Mouse (Mus musculus): ENCODE measurements around the gene Olfr764-ps1.

DNA sequence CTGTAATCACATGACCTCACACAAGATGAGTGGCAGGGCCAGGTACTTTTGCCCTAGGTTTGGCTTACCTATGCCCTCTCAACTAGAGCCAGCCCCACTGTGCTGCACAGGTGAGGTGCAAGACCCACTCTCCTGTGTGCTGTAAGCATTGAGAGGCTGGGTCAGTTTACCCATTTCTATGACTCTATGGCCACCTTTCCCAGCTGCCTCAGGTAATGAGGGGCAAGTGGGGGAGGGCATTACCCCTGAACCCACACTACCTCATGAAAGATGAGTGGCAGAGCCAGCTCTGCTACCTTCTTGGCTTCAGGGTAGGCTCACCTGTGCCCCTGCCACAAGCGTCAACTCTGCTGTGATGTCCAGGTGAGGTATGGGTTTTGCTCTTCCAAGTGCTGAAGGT lies 43.9 kb downstream of the Olfr764-ps1 start:
- TF ChIP-seq CTCF (IDR thresholded peaks at IDR 0.05; ENCODE audit: control insufficient read depth, insufficient read depth, insufficient replicate concordance, low read depth, low read length) (no peak), POLR2A (IDR thresholded peaks at IDR 0.05; ENCODE audit: control insufficient read depth, low read depth, low read length) (no peak)

Data from testis, adult 2 months (tissue).